Mouse (Mus musculus) megakaryocyte, embryonic 14.5 days (primary cell): ENCODE data around the gene Gnaz.

Experiments
- FLI1 ChIP-seq: IDR thresholded peaks from 2 replicates; pipeline ENCODE4 v1.6.1; 2012; ENCODE audit warnings: low read length, inconsistent platforms, mixed read lengths
- GATA1 ChIP-seq: IDR thresholded peaks from 3 replicates; pipeline ENCODE4 v1.6.1; 2012; ENCODE audit warnings: mixed read lengths, low read length, inconsistent platforms, borderline replicate concordance

DNA sequence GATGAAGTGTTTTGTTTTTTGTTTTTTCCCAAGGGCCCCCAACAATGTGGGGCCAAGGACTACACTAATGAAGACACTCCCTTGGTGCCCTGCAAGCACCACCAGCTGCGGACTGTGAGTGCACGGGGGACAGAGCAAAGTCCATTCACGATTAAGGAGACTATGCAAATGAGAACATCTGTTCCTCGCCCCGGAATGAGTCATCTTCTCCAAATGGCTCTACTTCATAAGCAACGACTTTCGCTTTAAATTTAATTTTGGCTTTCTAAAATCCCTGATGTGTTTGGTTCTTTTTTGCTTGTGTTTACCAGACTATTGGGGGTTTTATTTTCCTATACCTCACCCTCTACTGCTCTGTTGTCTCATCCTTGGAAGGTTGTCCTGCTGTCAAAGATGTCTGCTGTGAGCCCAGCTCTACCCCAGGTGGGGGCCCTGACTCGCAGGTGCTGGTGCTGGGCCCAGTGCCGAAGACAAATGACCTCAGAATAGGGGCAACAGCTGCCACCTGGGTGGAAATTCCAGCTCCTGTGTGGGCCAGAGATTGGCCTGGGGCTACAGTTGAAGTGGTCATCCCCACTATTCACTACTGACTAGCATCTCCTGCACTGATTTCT lies 14.0 kb upstream of the Gnaz start:
- no peak for TF ChIP-seq GATA1
- no peak for TF ChIP-seq FLI1
